Mouse (Mus musculus): ENCODE measurements around the gene Trappc5.
A peak's percentile ranks its signal among the peaks of the same experiment; 100 is the strongest.

- TF ChIP-seq JUND (IDR thresholded peaks at IDR 0.05; ENCODE audit: low read depth, low read length) (no peak), TBP (IDR thresholded peaks at IDR 0.05; ENCODE audit: low read depth, low read length) (no peak), CTCF (IDR thresholded peaks at IDR 0.05 in 2 of 3, conservative IDR thresholded peaks at IDR 0.05 in 1 of 3; ENCODE audit: control insufficient read depth in 1 of 3, insufficient read depth in 1 of 3, low read depth in 2 of 3, low read length in 3 of 3, poor library complexity in 1 of 3, severe bottlenecking in 1 of 3) (peak; percentile 92 to 99 (median 99)), SIN3A (IDR thresholded peaks at IDR 0.05; ENCODE audit: low read length) (no peak), KAT2A (conservative IDR thresholded peaks at IDR 0.05; ENCODE audit: low read depth, low read length) (no peak), POLR2AphosphoS2 (IDR thresholded peaks at IDR 0.05; ENCODE audit: low read length) (no peak), POLR2A (IDR thresholded peaks at IDR 0.05; ENCODE audit: control insufficient read depth in 1 of 2, insufficient read depth in 1 of 2, low read depth in 1 of 2, low read length in 2 of 2, poor library complexity in 1 of 2) (no peak), RAD21 (IDR thresholded peaks at IDR 0.05; ENCODE audit: low read depth, low read length) (peak; percentile 92), CHD2 (IDR thresholded peaks at IDR 0.05; ENCODE audit: low read length) (no peak), UBTF (IDR thresholded peaks at IDR 0.05; ENCODE audit: borderline replicate concordance, insufficient read depth, low read depth, low read length) (no peak)
Observed at GRCm38 (mm10) chr8:3718559-3718958, 42.5 kb downstream of the Trappc5 start.

Data from MEL (cell line).